Mouse (Mus musculus): ENCODE measurements at regions not wholly inside any gene's neighbourhood (a gene's known extent, or its start where the extent isn't known, plus 50 kb on each side); places are given as distances from the start of the nearest gene placed in this dataset.

DNA sequence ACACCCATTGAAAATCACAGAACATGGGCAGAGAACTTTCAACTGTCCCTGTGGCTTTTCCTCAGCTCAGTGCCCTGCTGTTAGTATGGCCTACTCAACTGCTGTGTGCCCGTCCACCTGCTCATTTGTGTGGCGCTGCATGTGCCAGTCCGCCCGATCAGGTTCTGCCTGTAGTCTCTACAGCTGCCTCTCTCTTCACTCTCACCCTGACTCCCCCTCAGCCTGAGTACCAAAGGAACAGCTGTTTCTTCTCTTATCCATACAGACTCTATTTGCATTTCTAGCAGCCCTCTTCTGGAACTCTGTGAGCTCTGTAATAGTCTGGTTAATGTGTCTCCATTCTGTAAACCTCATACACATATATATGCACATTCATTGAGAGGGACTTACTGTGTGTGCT, 329.1 kb upstream of the Spred2 start:
- DNase-seq (ENCODE audit: low spot score): no peak

DNA sequence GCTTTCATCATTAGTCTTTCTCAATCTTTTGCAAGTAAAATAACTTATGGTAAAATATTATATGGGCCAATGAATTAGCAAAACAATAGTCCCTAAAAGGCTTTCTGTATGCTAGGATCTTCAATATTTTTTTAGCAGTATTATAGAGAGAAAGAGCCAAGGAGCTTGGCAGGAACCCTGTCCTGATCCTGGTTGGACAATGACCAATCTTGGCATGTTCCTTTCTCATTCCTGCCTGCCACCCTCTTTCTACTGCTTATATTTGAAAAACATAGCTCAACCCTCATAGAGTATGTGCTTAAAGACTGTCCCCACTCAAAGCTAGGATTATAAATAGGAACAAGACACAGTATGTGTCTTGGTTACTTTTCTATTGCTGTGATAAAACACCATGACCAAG, 327.8 kb upstream of the Spred2 start:
- DNase-seq (ENCODE audit: low spot score): no peak

DNA sequence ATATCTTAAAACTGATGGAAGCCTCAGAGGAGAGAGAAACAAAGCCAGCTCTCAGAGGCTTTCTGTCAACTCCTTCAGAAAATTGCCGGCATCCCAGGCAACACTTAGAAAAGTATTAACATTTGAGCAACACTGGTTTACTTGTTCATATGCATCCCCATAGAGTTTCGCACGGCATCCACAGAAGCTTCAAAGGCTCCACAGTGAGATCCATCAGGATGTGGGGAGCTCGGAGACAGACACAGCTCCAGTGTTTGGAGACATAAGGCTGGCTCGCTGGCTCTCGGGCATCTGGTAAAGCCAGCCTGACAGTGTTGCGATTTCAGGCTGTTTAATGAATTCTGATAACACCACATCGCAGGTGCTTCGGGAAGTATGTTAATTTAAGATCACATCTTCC, 324.7 kb upstream of the Spred2 start:
- DNase-seq (ENCODE audit: low spot score): no peak

DNA sequence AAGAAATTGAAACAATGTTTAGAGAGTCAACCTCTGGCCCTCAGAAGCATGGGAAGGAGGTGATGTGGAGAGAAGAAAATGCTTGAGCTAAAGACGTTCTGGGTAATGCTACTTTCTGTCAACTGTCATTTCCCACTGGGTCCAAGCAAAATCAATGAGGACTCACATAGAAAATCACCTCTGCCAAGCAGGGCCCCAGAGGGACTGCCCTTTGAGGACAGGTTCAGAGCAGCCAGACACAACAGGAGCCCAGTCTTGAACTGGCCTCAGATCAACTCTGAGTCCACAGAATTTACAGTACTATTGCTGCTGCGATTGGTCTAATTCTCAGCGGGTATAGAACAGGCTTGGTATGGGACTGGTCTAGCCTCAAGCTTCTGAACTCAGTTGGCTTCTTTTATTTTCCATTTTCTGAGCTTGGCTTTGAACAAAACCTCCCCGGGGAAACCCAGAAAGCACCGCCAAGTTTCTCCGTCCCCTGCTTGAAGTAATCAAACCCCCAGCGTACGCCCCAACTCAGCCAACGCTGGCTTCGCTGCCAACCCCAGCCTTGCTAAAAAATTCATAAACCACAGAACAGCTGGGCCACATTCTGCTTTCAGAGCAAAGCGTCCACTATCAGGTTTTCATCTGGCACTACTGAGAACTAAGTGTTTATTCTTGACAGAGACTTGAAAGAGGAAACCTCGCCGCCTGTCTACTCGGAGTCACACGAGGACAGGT, 322.8 kb upstream of the Spred2 start:
- DNase-seq (ENCODE audit: low spot score): no peak

DNA sequence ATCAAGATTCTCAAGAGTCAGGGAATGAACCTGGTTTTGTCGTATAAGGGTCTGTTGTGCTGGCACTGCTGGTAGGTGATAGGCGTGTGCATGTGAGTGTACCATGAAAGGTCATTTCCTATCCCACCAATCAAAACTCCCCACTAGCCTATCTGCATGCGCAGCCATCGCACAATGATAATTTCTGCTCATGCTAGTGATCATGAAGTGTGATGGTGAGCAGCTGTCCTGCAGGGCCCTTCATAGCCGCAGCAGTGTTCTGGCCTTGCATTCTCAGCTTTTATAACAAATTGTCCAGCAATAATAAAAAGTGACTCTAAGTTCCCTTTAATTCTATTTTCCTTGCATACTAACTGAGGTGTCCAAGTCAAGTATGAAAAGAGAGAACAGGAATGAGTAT, 321.7 kb upstream of the Spred2 start:
- no peak for DNase-seq (ENCODE audit: low spot score)

DNA sequence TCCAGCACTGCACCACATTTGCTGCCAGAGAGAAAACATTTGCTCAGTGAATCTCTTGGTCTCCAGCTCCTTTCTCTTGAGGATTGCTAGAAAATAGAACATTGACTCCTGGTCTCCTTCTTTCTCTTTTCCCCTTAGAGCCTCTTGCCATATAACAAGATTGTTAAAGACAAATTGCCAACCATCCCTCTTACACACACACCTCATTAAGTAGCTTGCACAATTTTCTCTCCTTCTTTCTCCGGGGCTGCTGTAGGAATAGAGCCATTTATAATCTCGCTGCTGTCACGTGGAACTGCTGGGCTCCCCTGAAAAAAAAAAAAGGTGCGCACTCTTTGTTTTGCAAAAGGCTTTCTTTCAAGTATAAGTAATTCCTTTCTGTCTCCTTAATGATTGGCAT, 318.6 kb upstream of the Spred2 start:
- no peak for DNase-seq (ENCODE audit: low spot score)

DNA sequence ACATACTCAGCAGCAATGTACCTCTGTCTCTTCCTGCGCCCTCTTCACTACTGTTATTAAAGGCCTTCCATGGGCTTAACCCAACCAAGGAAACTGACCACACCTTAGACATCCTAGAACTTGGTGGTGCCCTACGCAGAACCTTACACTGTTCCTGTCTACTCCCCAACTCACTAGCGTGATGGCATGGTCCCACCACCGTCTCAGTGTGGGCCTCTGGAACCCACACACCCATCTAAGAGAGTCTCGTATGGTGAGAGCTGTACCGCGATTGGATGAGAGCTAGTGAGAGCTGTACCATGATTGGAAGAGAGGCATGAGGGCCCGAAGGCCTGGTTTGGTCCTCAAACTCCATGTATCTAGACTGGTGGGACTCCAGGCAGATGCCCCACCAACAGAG, 317.2 kb upstream of the Spred2 start:
- DNase-seq (ENCODE audit: low spot score): no peak

DNA sequence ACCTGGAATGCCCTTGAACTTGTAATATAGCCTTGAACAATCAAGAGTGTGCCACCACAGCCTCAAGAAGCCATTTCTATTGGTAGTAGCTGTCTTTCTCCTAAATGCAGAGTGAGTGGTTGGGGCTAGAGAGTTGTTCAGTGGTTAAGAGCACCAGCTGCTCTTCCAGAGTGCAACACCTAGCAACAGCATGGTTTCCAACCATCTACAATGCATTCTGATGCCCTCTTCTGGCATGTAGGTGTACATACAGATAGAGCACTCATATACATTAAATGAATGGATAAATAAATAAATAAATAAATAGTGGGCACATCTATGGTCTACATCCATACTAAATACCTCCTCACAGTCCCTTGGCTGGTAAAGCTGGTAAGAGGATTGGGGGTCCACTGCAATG, 316.2 kb upstream of the Spred2 start:
- DNase-seq (ENCODE audit: low spot score): no peak

DNA sequence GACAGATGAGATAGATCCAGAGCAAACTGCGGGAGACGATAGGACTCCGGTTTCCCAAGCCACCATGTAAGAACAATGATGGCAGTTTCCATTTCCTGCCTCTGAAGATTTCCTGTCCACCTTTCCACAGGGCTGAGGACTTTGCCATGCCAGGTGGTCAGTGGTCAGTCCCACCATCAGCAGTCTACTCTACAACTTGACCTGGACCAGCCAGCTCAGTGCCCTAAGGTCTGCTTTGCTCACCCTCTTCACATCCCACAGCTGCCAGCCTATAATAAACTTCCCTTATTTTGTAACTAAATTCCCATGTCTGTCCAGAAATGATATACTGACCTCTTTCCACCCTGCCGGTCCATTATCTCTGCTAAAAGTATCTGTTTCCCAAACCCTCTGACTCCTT, 315.7 kb upstream of the Spred2 start:
- no peak for DNase-seq (ENCODE audit: low spot score)

DNA sequence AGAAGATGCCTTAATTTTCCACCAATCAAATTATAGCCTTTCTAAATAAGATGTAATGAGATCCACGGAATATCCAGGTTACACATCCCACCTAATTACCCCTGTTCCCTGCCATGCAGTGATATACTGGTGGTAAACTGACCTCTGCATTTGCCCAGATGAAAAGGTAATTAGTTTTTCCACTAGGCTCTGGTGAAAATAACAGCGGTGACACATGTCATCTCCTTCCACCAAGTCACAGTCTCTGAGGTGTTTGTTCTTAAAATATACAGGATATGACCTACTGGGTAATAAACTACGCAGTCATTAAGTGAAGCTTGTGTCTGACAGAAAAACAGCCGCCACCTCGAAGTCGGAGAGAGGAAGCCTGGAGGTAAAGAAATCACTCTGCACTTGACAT, 313.6 kb upstream of the Spred2 start:
- no peak for DNase-seq (ENCODE audit: low spot score)

DNA sequence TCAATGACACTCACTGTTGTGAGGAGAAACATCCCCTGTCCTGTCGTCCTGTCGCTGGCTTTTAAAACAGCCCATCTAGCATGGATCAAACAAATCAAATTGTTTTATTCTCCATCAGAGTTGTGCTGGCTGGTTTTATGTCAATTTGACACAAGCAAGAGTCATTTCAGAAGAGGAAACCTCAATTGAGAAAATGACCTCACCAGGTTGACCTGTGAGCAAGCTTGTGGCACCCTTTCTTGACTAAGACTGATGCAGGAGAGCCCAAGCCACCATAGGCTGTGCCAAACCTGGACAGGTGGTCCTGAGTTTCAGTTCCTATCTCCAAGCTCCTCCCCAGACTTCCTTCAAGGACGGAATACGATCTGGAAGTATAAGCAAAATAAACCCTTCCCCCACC, 313.0 kb upstream of the Spred2 start:
- no peak for DNase-seq (ENCODE audit: low spot score)

DNA sequence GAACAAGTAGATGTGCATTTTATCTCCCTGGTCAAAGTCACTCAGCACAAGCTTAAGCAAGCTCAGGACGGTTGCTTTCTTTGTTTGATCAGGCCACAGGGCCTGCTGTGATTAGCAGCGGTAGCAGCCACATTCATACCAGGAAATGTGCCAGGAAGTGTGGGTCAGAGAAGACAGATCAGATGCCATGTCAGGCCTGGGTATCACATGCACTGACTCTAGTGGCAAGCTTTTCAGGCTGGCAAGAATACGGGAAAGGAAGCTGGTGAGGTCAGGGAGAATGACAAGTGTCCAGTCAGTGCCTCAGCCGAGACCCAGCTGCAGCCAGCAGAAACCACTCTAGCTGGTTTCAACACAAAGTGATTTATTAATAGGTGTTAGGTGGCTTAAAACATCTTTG, 307.7 kb upstream of the Spred2 start:
- peak; percentile 51 for DNase-seq (ENCODE audit: low spot score)

DNA sequence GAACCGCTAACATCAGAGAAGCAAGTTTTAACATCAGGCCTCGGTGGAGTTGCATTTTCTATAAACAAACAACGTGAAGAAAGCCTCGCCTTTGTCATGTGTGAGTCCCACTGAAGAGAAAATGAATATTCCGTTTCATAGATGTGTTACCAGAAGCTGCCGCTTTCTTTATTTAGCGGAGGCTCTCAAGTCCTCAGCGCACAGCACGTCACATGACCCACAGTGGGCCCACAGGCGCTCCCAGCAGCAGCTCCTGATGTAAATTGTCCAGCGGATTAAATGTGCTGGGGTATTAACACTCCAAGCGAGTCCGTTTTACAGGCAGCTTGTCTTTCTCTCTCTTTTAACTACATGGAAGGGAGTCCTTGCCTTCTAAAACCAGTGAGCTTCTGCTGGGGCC, 304.7 kb upstream of the Spred2 start:
- no peak for DNase-seq (ENCODE audit: low spot score)

DNA sequence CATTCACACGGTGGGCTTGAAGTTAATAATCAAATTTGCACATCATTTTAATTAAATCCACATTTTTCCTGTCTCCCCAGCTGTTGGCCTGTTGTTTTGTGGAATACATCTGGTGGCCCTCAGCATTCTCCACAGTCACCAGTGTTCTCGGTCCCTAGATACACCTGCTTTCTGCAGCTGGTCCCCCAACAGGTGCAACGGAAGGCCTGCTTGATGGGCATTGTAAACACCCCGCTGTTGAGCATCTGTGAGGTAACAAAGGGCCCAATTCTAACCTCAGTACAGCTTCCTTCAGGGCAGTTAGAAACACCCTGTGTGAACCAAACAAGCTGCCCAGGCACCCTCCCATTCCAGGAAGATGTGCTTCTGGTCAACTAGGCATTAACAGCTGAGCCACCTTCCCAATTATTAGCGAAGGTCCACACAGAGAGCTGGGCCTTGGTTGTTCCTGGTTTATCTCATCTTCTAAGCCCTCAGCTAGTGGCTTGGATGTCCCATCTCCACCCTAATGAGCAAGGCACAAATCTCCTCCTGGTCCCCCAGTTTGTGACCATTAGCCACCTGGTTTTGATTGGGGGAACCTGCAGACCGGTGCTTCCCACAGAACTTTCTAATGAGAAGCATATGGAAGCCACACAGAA, 293.0 kb upstream of the Spred2 start:
- no peak for DNase-seq (ENCODE audit: low spot score)

DNA sequence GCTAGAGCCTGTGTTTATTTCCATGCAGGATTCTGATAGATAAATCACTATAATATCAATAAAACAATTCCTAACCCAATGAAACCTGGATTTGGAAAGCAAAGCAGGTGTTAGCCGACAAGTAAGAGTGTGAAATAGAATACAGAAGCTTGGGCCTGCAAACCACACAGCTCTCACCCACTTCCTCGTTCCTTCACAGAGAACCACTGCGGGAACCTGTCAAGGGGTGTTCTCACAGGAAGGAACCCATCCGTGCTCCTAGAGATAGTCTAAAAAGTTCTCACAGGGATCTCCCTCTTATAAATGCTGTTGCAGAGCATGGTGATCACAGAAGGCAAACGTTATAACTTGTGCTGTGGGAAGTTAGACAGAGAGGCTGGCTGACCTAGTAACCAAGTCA, 291.7 kb upstream of the Spred2 start:
- no peak for DNase-seq (ENCODE audit: low spot score)

DNA sequence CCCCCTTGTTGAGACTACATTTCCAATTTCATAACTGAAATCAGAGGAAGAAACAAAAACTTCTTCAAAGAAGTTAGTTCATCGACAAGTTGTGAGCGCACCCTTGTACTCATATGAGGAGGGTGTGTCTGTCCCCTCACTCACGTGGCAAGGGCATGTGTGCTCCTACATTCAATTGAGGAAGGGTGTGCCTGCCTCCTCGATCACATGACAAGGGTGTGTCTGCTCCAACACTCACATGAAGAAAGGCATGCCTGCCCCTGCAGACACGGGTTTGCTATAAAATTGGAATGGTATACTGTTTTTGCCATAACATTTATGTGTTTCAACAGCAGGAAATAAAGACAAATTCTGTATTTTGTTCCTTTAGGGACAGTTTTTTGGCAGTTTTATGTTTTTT, 290.6 kb upstream of the Spred2 start:
- no peak for DNase-seq (ENCODE audit: low spot score)

DNA sequence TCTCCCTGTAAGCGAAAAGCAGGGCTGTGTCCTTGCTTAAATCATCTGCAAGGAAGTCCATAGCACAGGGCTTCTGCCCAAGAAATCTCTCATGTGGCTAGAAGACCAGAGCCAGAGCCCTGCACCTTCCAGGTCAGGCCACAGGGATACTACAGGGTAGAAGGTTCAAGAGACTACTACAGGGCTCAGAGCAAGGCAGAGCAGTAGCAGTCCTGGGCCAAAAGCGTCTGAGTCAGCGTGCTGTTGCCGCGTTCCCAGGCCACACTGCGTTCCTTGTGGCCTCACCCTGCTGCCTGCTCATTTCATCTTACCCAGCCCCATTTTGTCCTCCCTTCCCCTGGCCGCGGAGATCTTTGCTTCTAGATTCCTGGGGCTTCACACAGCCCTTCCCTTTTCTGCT, 283.0 kb upstream of the Spred2 start:
- no peak for DNase-seq (ENCODE audit: low spot score)

DNA sequence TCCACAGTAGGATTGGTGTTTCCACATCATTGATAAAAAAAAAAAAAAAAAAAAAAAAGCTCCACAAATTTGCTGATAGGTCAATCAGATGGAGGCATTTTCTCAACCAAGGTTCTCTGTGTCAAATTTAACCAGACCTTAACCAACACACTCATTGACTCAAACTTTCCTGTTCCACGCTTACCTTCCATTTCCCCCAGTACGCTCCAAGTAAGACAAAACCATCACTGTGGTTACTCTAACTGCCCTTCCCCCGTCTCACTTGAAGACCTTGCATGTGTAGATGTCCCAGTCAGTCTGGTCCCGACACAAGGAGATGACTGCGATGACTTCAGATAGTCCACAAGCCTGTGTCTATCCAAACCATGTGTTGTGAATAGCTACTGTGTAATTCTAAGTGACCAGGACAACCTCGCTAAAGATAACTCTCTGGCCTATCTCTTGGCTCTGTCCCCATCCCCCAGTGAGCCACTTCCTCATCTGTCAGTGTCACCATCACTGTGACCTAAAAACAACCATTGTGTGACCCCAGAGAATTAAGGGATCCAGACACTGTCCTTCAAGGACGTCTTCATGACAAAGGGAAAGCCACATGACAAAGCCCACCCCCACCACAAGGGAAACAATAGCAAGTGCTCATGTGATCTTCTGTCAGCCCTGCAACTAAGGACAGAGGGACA, 279.9 kb upstream of the Spred2 start:
- no peak for DNase-seq (ENCODE audit: low spot score)

DNA sequence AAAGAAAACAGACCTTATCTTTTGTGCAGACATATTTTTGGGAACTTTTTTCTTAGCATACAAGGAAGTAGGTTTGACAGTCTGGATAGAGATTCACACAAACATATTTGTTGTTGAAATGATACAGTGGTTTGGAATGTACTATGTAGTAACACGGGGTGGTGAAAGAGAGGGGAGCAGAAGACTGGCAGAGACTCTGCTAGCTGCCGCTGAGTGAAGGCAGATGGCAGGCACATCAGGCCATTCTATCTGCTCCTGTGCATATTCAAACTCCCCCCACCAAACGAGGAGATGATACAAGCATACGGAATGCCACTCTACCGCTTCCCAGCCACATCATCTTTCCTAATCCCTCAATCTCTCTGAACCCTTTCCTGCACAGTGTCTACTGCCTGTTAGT, 279.1 kb upstream of the Spred2 start:
- no peak for DNase-seq (ENCODE audit: low spot score)

DNA sequence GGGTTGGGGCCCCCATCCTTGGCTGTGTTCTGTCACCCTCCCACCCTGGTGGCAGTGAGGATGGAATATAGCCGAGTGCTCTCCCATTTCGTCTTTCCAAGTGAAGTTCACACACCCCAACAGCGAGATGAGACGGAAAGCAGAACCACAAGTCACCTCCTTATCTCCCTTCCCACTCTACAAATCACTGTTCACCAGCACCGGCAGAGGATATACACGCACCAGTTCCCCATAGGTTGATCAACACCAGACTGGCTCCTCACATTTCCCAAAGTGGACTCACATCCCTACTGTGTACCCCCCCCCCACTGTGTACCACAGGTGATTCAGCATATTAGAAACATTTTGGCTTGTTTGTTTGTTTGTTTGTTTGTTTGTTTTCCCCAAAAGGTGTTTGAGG, 272.7 kb upstream of the Spred2 start:
- no peak for DNase-seq (ENCODE audit: low spot score)

DNA sequence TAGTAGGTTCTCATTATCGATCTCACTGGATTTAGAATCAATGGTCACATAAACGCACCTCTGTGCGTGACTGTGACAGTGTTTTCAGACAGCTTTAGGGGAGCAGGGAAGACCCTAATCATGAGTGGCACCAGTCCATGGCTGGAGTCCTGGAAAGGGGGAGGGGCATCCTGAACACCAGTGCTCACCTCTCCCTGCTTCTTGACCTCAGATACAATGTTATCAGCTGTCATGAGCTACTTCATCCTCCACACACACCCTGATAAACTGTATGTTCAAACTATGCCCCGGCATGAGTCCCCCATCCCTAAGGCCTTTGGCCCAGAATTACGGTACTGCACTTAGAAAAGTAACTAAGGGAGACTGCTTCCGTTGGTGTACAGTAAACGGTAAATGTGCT, 272.2 kb upstream of the Spred2 start:
- no peak for DNase-seq (ENCODE audit: low spot score)

DNA sequence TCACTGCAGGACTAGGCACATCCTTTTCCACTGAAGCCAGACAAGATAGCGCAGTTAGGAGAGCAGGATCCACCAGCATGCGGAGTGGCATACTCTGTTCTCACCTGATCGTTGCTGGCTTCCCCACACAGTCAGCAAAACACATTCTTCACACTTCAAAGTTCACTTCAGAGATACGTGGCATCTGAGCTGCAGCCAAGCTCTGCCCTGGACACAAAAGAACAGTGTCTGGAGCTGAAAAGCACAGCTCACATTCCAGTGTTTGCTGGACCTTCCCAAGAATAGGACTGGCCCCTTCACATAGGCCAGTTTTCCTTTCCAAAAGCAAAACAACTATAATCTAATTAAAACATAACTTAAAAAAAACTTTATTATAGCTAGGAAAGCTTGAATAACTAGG, 264.7 kb upstream of the Spred2 start:
- DNase-seq (ENCODE audit: low spot score): no peak

DNA sequence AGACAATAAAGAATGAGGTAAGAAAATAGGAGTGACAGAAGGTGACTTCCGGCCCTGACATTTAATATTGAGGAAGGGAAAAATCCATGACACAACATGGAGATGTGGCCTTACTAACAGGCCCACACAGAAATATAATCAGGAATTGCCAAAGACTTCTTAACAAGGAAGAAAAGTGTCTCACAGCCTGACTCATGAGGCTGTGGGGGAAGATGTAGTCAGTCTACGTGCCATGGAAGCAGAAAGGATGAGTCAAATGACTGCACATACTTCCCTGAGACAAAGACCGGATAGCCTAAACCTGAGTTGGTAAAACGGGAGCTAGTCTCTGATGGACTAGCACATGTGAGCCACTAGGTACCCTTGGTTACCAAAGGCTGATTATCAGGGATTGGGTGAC, 257.4 kb upstream of the Spred2 start:
- no peak for DNase-seq (ENCODE audit: low spot score)
